Mouse (Mus musculus): ENCODE data around the gene Med20.
A peak's percentile ranks its signal among the peaks of the same experiment; 100 is the strongest.
"Not testable (repeated sequence)": the region's sequence is repeated elsewhere in the genome, so short reads cannot be mapped to it uniquely, and the experiment has no call there.

Gene Med20

DNA sequence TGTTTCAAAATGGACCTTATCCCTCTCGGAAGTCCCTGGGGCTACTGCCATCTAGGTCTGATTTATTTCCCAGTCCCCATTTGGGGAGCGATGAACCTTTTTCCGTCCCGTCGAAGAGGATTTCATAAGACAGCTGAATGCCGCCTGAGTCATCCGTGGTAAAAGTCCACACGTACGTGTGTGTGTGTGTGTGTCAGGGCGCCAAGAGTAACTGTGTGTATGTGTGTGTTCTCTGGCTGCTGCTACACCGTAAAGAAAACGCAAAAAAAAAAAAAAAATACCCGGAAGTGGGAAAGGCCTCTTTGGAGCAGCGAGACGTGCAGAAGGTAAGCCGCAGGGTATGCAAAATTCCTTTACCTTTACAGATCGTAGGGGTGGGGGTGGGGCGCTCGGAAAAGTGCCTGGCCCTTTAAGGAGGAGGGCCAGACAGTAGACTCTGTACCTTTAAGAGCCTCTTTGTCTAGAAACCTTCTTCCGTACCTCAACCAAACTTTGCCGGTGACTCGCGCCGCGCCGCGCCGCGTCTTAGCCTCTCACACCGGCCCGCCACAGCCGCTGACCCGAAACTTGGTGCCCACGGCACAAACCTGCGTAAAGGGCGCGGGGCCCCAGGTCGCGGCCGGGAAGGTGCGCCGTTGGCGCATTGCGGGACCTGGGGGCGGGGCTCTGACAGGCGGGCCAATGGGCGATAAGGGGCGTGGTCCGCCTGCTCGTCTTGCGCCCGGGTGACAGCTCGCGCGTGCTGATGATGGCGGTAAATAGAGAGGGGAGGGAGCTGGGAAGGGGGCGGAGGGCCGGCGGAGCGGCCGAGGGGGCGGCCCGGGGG lies 17.7 kb downstream of the Med20 start:
- peak; percentile 81 for DNase-seq (ENCODE audit: low spot score)

DNA sequence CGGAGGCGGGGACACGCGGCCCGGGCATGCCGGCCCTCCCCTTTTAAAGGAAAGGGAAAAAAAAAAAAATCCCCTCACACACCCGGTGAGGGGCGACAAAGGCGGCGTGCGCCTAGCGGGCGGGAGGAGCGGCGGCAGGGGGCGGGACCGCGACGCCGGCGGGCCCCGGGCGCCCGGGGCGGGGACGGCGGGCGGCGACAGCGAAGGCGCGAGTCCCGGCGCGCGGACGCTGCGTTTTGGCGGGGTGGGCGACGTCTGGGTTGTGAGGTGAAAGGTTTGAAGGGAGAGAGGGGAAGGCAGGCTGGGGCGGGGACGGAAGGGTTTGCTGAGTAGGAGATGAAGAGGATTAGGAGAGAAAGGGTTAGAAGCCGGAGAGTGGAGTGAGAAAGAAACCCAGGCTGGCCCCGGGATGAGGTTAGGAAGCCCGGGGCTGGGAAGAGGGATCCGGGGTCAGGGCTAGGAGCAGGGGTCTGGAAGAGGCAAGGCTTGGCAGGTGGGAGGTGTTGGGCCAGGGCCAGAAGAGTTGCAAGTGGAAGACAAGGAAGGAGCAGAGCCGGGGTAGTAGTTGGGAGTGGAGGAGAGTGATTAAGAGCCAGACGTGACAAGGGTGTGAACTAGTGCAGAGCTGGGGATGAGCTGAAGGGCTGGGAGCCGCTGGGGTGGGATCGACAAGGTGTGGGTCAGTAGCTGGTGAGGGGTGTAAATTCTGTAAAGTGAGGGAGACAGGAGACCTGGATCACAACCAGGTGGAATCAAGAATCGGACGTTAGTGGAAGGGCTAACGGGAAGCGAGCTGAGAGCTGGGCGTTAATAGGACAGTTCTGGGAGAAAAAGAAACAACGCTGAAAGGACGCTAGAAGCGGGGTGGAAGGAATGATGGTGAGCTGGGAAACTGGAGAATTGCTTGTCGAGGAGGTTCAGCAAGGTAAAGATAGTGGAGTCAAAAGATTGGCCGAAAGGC lies 18.6 kb downstream of the Med20 start:
- DNase-seq (ENCODE audit: low spot score) = no peak

DNA sequence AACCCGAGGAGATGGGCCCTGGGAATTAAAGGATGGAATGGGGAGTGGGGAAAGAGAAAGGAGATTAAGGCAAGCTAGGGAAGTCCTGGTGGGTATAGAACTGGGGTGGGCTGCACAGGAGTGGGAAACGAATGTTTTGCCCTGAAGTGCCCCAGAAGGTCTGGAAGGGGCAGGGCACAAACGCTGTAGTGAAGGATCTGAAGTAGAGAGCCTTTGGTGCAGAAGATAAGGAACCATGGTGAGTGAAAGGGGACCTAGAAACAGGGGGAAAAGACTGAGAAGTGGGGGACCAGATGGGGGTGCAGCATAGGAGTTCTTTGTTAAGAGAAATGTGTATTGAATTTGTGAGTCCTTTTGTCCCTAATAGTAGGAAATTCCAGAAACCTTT lies 19.3 kb downstream of the Med20 start, which contains the start of gene Usp49:
TSS of gene Usp49 (plus strand) at position 13 of the 388 bp plus-strand sequence.
- DNase-seq (ENCODE audit: low spot score) = no peak

DNA sequence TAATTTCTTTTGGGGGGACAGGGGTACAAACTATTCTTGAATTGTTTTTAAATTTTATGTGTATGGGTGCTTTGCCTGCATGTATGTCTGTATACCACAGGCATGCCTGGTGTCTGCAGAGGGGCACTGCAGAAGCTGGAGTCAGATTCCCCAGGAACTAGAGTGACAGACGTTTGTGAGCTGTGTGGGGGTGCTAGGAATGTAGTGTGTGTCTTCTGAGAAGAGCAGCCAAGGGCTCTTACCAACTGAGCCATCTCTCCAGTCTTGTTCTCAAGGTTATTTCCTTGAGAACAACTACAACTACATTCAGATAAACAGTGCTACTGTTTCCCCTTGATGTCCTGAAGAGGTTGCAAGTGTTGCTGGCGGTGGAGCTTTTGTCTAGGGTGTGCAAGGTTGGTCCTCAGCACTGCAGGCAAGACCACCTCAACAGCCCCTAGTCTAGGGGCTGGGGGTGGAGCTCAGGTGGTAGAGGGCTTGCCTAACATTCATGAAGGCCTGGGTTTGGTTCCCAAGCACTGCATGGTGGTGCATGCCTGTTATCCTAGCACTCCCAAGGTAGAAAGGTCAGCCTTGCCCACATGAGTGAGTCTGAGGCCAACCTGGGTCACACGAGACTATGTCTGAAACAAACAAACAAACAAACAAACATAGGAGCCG lies 20.9 kb downstream of the Med20 start:
- DNase-seq (ENCODE audit: low spot score) = no peak

DNA sequence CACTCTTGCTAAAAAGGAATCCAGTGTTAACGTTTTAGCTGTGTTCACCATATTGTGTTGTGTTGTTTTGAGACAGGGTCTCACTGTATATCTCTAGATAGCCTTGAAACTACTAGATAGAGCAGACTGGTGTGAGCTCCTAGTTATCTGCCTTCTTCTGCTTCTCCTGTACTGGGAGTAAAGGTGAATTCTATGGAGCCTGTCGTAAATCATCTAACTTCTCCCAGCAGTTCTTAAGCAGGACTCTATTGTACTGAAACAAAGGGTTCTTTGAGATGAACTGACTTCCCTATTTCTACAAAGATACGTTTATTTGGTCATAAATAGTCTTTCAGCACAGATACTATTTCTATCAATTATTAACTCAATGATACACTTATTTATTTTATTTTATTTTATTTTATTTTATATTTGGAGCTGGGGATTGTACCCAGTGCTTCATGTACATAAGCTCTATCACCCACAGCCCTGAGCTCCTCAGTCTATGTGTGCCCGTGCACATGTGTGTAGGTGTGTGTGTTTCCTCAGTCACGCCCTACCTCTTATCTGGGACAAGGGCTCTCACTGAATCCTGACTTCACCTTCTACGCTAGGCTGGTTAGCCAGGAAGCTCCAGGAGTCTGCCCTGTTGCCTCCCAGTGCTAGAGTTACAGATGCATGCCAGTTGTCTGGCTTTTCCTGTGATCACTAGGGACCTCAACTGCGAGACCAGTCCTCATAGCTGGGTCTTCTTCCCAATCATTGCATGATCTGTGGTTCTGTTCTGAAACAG lies 22.8 kb downstream of the Med20 start:
- DNase-seq (ENCODE audit: low spot score) = no peak

DNA sequence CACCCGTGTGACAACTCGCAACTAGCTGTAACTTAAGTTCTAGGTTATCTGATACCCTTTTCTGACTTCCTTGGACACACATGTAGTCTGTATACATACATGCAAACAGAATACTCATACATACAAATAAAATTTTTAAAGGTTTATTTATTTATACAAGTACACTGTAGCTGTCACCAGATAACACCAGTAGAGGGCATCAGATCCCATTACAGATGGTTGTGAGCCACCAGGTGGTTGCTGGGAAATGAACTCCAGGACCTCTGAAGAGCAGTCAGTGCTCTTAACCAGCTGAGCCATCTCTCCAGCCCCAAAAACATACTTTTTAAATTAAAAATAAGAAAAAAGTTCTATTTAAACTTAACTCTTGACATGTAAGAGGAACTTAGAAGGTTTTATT lies 31.6 kb downstream of the Med20 start:
- no peak for DNase-seq (ENCODE audit: low spot score)

DNA sequence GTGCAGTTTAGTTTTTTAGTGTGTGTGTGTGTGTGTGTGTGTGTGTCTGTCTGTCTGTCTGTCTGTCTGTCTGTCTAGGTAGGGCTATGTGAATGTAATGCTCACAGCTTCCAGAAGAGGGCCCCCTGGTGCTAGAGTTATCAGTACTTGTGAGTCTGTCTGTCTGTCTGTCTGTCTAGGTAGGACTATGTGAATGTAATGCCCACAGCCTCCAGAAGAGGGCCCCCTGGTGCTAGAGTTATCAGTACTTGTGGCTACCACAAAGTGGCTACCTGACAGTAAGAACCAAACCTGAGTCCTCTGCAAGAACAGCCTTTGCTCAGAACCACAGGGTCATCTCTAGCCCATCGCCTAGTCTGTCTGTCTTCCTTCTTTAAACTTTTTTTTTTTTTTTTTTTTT lies 35.3 kb downstream of the Med20 start:
- DNase-seq (ENCODE audit: low spot score) = no peak

DNA sequence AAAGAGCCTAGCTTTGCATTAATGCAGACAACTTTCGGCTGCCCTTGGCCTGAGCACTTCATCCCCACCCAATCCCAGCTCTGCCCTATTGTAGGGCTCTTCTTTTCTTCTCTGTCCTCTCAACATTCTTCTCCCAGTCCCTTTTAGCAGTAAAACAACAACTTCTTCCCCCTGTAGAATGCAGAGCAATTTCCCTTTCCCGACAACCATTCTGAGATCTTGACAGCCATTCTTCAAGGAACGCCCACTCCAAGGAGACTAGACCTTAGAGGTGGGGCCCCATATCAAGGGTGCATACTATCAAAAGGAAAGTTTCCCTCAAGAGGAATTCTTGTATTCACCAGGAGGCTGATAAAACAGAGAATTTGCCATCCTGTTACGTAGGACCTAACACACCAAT lies 37.6 kb downstream of the Med20 start:
- DNase-seq (ENCODE audit: low spot score) = no peak

DNA sequence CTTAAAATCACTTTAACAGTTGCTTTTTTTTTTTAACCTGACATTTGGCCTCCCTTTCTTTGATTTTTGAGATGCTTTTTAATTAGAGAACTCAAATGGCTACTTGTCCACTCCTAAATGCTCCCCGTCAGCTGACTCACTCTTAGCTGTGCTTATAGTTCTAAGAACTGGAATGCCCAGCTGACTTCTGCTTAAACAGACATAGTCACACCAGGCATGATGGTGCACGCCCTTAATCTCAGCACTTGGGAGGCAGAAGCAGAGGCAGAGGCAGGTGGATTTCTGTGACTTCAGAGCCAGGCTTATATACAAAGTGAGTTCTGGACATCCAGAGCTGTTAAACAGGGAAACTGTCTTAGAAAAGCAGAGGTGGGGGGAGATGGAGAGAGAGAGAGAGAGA lies 40.6 kb downstream of the Med20 start:
- DNase-seq (ENCODE audit: low spot score) = no peak

DNA sequence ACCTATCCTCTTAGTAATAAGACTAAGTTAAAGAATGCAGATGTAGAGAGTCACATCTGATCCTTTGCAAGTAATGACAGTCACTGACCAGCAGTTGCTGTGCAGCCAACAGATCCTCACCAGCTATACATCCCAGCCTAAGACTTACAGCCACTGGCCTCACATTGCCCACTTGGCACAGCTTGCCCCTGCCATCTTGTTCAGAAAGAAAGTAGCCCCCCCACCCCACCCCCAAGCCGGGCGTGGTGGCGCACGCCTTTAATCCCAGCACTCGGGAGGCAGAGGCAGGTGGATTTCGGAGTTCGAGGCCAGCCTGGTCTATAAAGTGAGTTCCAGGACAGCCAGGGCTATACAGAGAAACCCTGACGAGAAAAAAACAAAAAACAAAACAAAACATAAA lies 43.0 kb downstream of the Med20 start:
- not testable (repeated sequence) for DNase-seq (ENCODE audit: low spot score)

DNA sequence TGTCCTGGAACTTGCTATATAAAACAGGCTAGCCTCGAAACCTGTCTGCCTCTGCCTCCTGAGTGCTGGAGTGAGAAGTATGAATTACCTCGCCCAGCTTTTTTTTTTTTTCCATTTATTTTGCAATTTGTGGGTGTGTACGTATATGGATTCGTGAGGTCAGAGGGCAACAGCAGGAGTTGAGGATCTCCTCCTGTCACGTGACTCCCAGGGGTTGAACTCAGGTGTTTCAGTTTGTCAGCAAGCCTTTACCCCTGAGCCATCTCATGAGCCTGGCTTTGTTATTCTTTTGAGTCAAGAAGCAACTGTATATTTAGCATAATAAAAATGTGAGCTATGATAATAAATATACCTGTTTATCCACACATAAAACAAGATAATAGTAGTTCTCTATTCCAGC lies 44.3 kb downstream of the Med20 start:
- DNase-seq (ENCODE audit: low spot score) = no peak

DNA sequence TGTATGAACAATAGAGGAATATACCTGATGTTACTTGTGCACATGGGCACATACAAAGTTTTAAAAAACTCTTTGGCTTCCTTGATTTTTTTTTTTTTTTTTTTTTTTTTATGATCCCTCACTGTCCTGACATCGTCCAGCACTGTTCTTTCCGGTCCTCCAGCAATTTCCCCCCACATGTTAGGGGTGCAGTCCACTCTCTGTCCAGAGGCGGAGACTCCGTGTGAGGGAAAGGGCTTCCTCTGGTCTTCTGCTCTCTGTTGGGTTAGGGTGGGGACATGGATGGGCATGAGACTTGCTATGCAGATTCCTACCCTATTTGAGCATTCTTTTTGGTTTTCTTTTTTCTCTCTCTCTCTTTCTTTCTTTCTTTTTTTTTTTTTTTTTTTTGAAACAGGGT lies 46.5 kb downstream of the Med20 start:
- DNase-seq (ENCODE audit: low spot score) = no peak

DNA sequence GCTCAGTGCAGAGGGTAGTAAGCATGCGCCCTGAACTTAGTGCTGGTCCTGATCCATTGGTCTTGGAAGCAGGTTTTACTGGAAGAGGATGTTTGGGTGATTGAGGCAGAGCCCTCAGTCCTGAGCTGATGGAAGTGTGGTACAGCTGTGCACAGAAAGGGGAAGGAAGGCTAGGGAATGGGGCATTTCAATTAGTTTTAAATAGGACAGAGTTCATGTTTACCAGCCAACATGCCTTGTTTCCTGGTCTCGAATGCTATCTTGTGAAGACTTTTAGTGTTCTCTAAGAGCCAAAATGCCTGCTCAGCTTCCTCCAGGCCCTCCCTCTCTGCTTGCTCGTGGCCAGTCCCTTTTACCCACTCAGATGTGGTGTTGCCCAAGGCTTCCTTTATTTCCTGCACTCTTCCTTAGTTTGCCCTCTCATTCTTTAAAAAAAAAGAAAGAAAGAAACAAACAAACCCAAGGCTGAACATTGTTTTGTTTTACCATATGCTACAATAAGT lies 47.4 kb downstream of the Med20 start:
- no peak for DNase-seq (ENCODE audit: low spot score)

DNA sequence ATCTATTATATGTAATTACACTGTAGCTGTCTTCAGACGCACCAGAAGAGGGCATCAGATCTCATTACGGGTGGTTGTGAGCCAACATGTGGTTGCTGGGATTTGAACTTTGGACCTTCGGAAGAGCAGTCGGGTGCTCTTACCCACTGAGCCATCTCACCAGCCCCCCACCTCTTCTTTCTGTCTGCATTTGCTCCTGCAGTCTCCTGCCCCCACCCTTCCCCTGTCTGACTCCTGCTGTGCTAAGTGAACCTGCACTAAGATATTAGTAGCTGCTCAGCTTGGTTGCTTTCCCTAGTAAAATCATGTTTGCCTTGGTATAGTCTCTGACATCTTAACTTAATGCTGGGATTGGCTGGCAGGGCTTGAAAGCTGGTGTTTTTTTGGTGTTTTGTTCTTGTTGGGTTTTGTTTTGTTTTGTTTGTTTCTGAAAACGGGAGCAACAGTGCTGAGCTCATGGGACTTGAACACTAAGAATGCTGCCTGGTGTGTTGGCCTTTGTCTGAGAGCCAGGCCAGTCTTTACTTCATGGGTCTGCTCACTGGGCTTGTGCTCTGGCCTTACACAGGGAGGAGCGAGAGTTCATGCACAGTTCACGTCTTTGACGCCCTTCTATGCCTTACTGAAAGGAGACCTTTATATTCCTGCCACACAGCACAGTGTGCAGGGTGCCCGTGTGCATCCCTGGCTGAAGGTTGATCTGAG lies 51.8 kb downstream of the Med20 start:
- DNase-seq (ENCODE audit: low spot score) = no peak

DNA sequence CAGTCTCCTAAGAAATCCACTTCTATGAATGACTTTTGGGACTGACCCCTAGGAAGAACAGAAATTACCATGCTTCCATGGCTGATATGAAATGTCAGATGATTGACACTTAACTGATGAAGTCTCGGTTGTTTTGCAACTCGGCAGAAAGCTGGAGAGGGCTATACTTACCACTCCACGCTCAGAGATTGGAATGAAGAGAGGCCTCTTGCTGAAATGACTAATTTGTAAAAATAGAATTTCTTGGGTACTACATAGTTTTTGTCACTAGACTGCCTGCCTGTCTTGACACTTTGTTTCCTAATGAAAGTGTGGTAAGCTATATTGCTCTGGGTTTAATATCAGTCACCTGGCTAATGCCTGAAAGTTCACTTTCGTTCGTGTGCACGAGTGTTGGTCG lies 53.1 kb downstream of the Med20 start:
- DNase-seq (ENCODE audit: low spot score) = no peak

DNA sequence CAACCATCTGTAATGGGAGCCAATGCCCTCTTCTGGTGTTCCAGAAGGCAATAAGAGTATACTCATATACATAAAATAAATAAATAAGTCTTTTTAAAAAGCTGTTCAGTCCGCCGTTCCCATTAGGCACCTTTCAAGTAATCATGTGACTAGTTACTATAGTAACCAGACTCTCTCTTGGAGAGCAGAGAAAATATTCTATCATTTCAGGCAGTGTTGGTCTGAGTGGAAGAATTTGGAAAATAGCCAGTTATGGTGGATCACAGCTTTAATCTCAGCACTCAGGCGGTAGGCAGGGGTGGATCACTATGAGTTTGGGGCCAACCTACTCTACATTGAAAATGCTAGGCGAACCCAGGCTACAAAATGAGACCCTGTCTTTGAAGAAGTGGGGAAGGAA lies 57.8 kb downstream of the Med20 start:
- no peak for DNase-seq (ENCODE audit: low spot score)

DNA sequence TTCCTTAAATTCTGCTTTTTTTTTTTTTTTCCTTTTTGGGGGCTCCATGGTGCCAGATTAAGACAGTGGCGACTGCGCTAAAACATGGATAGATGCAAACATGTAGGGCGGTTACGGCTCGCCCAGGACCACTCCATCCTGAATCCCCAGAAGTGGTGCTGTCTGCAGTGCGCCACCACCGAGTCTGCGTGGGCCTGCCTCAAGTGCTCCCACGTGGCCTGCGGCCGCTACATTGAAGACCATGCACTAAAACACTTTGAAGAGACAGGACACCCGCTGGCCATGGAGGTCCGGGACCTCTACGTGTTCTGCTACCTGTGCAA lies 60.6 kb downstream of the Med20 start:
- no peak for DNase-seq (ENCODE audit: low spot score)

DNA sequence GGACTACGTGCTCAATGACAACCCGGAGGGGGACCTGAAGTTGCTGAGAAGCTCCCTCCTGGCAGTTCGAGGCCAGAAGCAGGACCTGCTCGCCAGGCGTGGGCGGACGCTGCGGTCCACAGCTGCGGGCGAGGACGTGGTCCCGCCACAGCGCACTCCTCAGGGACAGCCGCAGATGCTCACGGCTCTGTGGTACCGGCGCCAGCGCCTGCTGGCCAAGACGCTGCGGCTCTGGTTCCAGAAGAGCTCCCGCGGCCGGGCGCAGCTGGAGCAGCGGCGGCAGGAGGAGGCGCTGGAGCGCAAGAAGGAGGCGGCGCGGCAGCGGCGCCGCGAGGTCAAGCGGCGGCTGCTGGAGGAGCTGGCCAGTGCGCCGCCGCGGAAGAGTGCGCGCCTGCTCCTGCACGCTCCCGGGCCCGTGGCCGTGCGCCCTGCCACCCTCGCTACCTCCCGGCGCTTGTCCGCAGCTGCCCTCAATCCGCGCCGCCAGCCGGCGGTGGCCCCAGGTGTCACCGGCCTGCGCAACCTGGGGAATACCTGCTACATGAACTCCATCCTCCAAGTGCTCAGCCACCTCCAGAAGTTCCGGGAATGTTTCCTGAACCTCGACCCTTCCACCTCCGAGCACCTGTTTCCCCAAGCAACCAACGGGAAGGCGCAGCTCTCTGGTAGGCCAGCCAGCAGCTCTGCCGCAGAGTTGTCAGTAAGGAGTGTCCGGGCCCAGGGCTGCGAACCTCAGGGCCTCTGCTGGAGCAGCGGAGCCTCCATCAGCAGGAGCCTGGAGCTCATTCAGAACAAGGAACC lies 61.1 kb downstream of the Med20 start:
- DNase-seq (ENCODE audit: low spot score) = no peak

Measured in urinary bladder, postnatal 10 days (tissue).